In genomic region chr5:36041756-36042155, GRCm38 (mm10) we compare ENCODE assay signal across 9 mouse cellular contexts.
DNase-seq lines count a peak whose midpoint lies in the region; ATAC-seq and TF ChIP-seq lines count a peak whose summit lies in the region.
"Had no signal": no experiment of that assay in that cellular context is flagged by ENCODE, and none has a peak within 500 bp of the region (broad histone marks: within the 10 kb centered on the region; RNA-seq: fewer than 3 reads in every experiment).

No protein-coding gene starts in this region.

- no peak for TF ChIP-seq EP300 in heart, adult 2 months (IDR thresholded peaks at IDR 0.05; ENCODE audit: insufficient read depth, low read depth, low read length)

- no peak for DNase-seq in heart, adult 2 months
- DNase-seq in limb, embryonic 14.5 days (ENCODE audit: low spot score), result no peak
- DNase-seq in left cerebral cortex, postnatal 36 days (ENCODE audit: low spot score in 2 of 2), result no peak
- no peak for DNase-seq in right cerebral cortex, adult 2 months (ENCODE audit: low spot score in 2 of 2)
- DNase-seq: cerebellum, postnatal 14 days had no signal

- peak overlapping the region; percentile 38; the same call in 1 of the 2 replicates for H3K9ac ChIP-seq in heart, embryonic 14.5 days (ENCODE audit: low read length)
- no peak overlapping the region for H3K9ac ChIP-seq in heart, adult 2 months (ENCODE audit: low read depth, low read length)
- H3K9ac ChIP-seq in limb, embryonic 14.5 days (ENCODE audit: low read depth, low read length, severe bottlenecking), result no peak overlapping the region
- H3K9ac ChIP-seq in stomach, embryonic 16.5 days (ENCODE audit: low read length), result 0 out of 2 replicates have a peak overlapping the region, but pooled peaks have one; percentile 24

- no peaks in the 10 kb centered on the region for H3K79me2 ChIP-seq in heart, adult 2 months (replicated peaks; ENCODE audit: control insufficient read depth, insufficient read depth, low read length)

- H3K9me3 ChIP-seq in heart, embryonic 14.5 days (ENCODE audit: control insufficient read depth, low read length), result no peaks in the 10 kb centered on the region
- H3K9me3 ChIP-seq in megakaryocyte, embryonic 14.5 days, result no peaks in the 10 kb centered on the region
- no peaks in the 10 kb centered on the region for H3K9me3 ChIP-seq in limb, embryonic 14.5 days (ENCODE audit: control insufficient read depth, low read length)
- no peaks in the 10 kb centered on the region for H3K9me3 ChIP-seq in stomach, embryonic 16.5 days (replicated peaks; ENCODE audit: control insufficient read depth, low read length)

- peak overlapping the region in 1 of 2 experiments; percentile 77; a peak in 2 of 4 replicates for H3K27ac ChIP-seq in heart, embryonic 14.5 days (replicated peaks in 1 of 2; ENCODE audit: control insufficient read depth in 1 of 2, insufficient read depth in 1 of 2, low read depth in 2 of 2, low read length in 2 of 2)
- H3K27ac ChIP-seq in heart, adult 2 months, result no peak overlapping the region
- peak overlapping the region; percentile 68 for H3K27ac ChIP-seq in limb, embryonic 14.5 days (replicated peaks; ENCODE audit: low read depth, low read length)
- no peak overlapping the region for H3K27ac ChIP-seq in stomach, embryonic 16.5 days (ENCODE audit: low read length)

- H3K4me1 ChIP-seq in heart, embryonic 14.5 days (ENCODE audit: control insufficient read depth in 2 of 2, insufficient read depth in 2 of 2, low read length in 2 of 2), result peaks cover 18 to 31% of the 10 kb centered on the region in 2 experiments
- no peaks in the 10 kb centered on the region; the same call in 1 of the 2 replicates for H3K4me1 ChIP-seq in heart, adult 2 months (ENCODE audit: control insufficient read depth, insufficient read depth, low read length)
- H3K4me1 ChIP-seq in megakaryocyte, embryonic 14.5 days, result peaks cover 14% of the 10 kb centered on the region
- H3K4me1 ChIP-seq in limb, embryonic 14.5 days (ENCODE audit: control insufficient read depth, insufficient read depth, low read length), result peaks cover 14% of the 10 kb centered on the region
- peaks cover 12% of the 10 kb centered on the region for H3K4me1 ChIP-seq in stomach, embryonic 16.5 days (ENCODE audit: control insufficient read depth, insufficient read depth, low read length)

- H3K4me3 ChIP-seq in heart, embryonic 14.5 days (ENCODE audit: control insufficient read depth in 1 of 2, insufficient read depth in 1 of 2, low read depth in 1 of 2, low read length in 2 of 2), result no peak overlapping the region
- H3K4me3 ChIP-seq in heart, adult 2 months, result no peak overlapping the region
- H3K4me3 ChIP-seq in megakaryocyte, embryonic 14.5 days (replicated peaks), result peak overlapping the region; percentile 48
- no peak overlapping the region for H3K4me3 ChIP-seq in limb, embryonic 14.5 days (replicated peaks; ENCODE audit: low read length)
- H3K4me3 ChIP-seq in stomach, embryonic 16.5 days (replicated peaks; ENCODE audit: low read length), result no peak overlapping the region

- TF ChIP-seq POLR2A in heart, adult 2 months (IDR thresholded peaks at IDR 0.05; ENCODE audit: insufficient read depth, low read depth, low read length), result no peak
- TF ChIP-seq POLR2A in limb, embryonic 14.5 days (IDR thresholded peaks at IDR 0.05; ENCODE audit: borderline replicate concordance, extremely low read depth, insufficient read depth, insufficient read length), result no peak

- WGBS in heart, embryonic 14.5 days, result 75% methylated on average over 6 of the region's 6 CpGs
- 87% methylated on average over 6 of the region's 6 CpGs for WGBS in heart, adult 2 months
- 79% methylated on average over 6 of the region's 6 CpGs for WGBS in limb, embryonic 14.5 days
- WGBS in stomach, embryonic 16.5 days, result 80% methylated on average over 6 of the region's 6 CpGs

- no peak for TF ChIP-seq CTCF in heart, adult 2 months (IDR thresholded peaks at IDR 0.05)

- peaks cover 13% of the 10 kb centered on the region; the same call in 1 of the 2 replicates for H3K36me3 ChIP-seq in heart, embryonic 14.5 days (ENCODE audit: control insufficient read depth, insufficient read depth, low read length)
- H3K36me3 ChIP-seq in heart, adult 2 months (ENCODE audit: control insufficient read depth, insufficient read depth, low read length), result no peaks in the 10 kb centered on the region
- H3K36me3 ChIP-seq in megakaryocyte, embryonic 14.5 days (replicated peaks; ENCODE audit: low read length), result no peaks in the 10 kb centered on the region
- peaks cover 20% of the 10 kb centered on the region; the same call in 1 of the 2 replicates for H3K36me3 ChIP-seq in limb, embryonic 14.5 days (ENCODE audit: control insufficient read depth, insufficient read depth, low read length)
- H3K36me3 ChIP-seq in stomach, embryonic 16.5 days (ENCODE audit: control insufficient read depth, insufficient read depth, low read length), result no peaks in the 10 kb centered on the region

- ATAC-seq in heart, embryonic 14.5 days (ENCODE audit: insufficient number of reproducible peaks, insufficient read depth, low FRiP score, low read depth), result no peak
- ATAC-seq in megakaryocyte, adult 5-6 weeks (ENCODE audit: poor library complexity, severe bottlenecking), result no peak
- ATAC-seq in limb, embryonic 14.5 days (ENCODE audit: low FRiP score, low read depth), result no peak
- no peak; the same call in 1 of the 2 replicates for ATAC-seq in stomach, embryonic 16.5 days (ENCODE audit: insufficient read depth, low FRiP score)

- H3K27me3 ChIP-seq in heart, embryonic 14.5 days (ENCODE audit: control insufficient read depth, insufficient read depth, low read length), result 0 out of 2 replicates have a peak, but pooled peaks cover 5% of the 10 kb centered on the region
- H3K27me3 ChIP-seq in heart, adult 2 months (ENCODE audit: control insufficient read depth, insufficient read depth, low read length), result no peaks in the 10 kb centered on the region
- peaks cover 37% of the 10 kb centered on the region for H3K27me3 ChIP-seq in megakaryocyte, embryonic 14.5 days (replicated peaks)
- H3K27me3 ChIP-seq in limb, embryonic 14.5 days (ENCODE audit: control insufficient read depth, insufficient read depth, low read length), result no peaks in the 10 kb centered on the region
- H3K27me3 ChIP-seq in stomach, embryonic 16.5 days (ENCODE audit: control insufficient read depth, insufficient read depth, low read length), result no peaks in the 10 kb centered on the region

- H3K4me2 ChIP-seq in heart, embryonic 14.5 days (ENCODE audit: low read length), result no peak overlapping the region
- H3K4me2 ChIP-seq in limb, embryonic 14.5 days (replicated peaks; ENCODE audit: low read depth, low read length, severe bottlenecking), result no peak overlapping the region
- H3K4me2 ChIP-seq in stomach, embryonic 16.5 days (ENCODE audit: low read depth, low read length), result no peak overlapping the region

- intact Hi-C loops in heart, adult 2 months (cut with DNase I), result no loop called here
- intact Hi-C loops in left cerebral cortex, postnatal 36 days (cut with DNase I), result no loop called here

Comparison
In these comparisons a context has a peak if more than half of its experiments do, and no peak if none do; other contexts are left out.
1. H3K9ac ChIP-seq: peak in heart, embryonic 14.5 days (single experiment) and stomach, embryonic 16.5 days (single experiment); none in heart, adult 2 months (single experiment) and limb, embryonic 14.5 days (single experiment).